Mouse (Mus musculus) neutrophil, adult 5-6 weeks (primary cell): ENCODE results near the gene Uimc1. TPM values are rescaled to one million over a fixed set of nuclear protein-coding genes. Genes with fewer than 3 reads are reported as not detected.
A peak's percentile ranks its signal among the peaks of the same experiment; 100 is the strongest.
"Not testable (repeated sequence)": the region's sequence is repeated elsewhere in the genome, so short reads cannot be mapped to it uniquely, and the experiment has no call there.

Experiments used
- ATAC-seq: fragments of 151-379, 151-347 bp; 2 replicates; pipeline ENCODE4 v1.8.0; 2017; ENCODE audit warnings: mild to moderate bottlenecking, moderate TSS enrichment; ENCODE audit not compliant: insufficient number of reproducible peaks, poor library complexity, low FRiP score, severe bottlenecking; ENCODE audit errors: extremely low read depth
- total RNA-seq: library from RNA; stranded (forward); fragments of 200-1000 nt; gene quantifications from 2 replicates; pipeline ENCODE4 v1.2.3, GENCODE M21; 2017

Gene Uimc1
- total RNA-seq: 88.2 and 112 TPM in 2 replicates

GRCm38 (mm10) chr13:55099726-55100478 lies at the start of gene Uimc1:
Uimc1 (minus strand) TSS chr13:55100300.
- ATAC-seq: peak; percentile 73

DNA sequence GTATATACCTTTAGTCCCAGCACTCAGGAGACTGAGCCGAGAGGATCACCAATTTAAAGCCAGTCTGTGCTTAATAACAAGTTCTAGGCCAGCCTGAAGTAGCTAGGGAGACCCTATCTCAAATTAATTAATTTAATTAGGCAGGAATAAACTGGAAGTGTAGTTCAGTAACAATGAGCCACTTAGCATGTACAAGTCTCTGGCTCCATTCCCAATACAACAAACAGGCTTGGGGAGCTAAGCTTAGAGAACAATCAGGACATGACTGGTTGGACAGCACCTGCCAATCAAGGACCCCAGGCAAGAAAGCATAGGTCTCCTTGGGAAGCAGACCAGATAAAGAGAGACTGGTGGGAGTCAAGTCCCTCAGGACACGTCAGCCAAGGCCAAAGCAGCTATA lies 40.2 kb upstream of the Uimc1 start:
- no peak for ATAC-seq

GRCm38 (mm10) chr13:55135382-55135781 lies 35.3 kb upstream of the Uimc1 start:
- ATAC-seq: no peak

DNA sequence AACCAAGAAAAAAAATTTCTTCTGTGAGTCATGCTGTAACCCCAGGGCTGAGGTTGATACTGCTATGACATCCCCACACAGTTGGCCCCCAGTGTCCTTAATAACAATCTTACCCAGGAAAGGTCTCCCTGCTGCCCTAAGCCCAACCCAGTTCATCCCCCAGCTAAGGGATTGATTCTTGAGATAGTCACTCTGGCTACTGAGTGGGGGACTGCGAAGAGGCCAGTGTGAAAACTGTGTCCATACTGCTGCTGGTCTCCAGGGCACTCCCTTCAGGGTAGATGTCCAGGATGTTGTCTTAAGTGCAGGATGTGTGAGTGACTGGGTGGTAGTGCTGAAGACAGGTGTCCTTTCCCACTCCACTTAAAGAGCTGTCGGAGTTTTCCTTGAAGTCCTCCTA lies 33.3 kb upstream of the Uimc1 start, which contains the start of gene Gm17617:
Gm17617 (minus strand) TSS at position 101 of the 400 bp plus-strand sequence.
- ATAC-seq: no peak

DNA sequence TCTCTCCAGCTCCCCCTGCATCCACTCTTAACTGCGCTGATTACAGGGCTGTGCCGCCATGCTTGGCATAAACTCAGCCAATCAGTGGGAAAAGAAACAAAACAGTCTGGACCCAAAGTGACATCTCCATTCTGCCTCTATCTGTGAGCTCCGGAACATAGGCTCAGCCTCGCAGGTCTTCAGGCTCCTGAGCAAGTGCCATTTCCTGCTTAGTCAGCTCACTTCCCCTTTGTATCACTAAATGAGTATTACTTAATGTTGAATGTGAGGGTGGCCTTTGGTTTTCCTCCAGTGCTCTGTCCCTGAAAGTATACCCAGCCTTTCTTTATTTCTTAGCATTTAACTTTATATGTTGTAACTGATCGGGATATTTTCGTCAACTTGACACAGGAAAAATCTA lies 24.8 kb upstream of the Uimc1 start:
- ATAC-seq: peak; percentile 60; the same call in 1 of the 2 replicates

GRCm38 (mm10) chr13:55114375-55114774 lies 14.3 kb upstream of the Uimc1 start:
- no peak for ATAC-seq

- no peak for ATAC-seq
Observed at GRCm38 (mm10) chr13:55107694-55108093, 7.6 kb upstream of the Uimc1 start.

DNA sequence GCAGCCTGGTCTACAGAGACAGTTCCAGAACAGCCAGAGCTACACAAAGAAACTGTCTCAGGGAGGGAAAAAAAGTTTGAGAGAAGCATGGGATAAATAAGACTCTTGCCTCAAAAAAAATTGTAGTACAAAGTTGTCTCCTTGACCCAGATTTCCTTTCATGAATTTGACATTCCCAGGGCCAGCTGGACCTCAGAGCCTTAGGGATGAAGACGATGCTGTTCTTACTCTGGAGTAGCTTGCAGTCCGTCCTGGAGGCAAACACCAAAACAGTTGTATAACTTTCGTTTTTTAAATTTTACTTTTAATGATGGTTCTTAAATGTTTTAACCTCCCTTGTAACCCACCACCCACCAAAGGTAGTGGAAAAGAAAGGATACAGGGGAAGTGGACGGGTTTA lies 7.0 kb upstream of the Uimc1 start:
- ATAC-seq: no peak

DNA sequence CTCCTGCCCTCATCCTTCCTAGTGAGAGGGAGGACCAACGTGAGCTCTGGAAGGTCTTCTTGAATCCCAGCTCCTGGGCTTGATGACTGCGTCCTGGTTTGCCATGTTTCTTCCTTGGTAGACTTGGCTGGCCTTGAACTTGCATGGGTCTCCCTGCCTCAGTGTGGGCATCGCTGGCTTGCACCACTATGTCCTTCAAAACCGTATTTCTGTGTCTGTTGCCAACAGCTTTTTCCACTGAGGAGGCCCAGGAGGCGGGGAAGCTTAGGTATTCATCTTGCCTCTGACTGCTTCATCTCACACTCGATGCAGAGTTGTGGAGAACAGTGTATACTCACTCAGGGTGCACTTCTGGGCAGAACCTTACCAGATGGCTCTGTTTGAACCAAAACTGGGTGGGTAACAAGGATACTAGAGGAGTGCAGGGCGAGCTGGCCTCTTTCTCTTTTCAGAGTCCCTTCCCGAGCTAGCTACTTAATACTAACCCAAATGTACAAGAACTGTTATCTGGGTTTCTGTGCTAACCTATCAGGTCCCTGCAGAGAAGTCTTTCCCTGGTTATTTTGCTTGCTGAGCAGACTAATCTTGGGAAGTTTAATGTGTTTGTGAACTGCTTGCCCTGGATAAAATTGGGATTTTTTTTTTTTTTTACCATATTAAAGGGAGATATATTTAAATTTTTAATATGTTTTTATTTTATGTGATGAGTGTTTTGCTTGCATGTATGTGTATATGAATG lies 6.0 kb upstream of the Uimc1 start:
- ATAC-seq: no peak

DNA sequence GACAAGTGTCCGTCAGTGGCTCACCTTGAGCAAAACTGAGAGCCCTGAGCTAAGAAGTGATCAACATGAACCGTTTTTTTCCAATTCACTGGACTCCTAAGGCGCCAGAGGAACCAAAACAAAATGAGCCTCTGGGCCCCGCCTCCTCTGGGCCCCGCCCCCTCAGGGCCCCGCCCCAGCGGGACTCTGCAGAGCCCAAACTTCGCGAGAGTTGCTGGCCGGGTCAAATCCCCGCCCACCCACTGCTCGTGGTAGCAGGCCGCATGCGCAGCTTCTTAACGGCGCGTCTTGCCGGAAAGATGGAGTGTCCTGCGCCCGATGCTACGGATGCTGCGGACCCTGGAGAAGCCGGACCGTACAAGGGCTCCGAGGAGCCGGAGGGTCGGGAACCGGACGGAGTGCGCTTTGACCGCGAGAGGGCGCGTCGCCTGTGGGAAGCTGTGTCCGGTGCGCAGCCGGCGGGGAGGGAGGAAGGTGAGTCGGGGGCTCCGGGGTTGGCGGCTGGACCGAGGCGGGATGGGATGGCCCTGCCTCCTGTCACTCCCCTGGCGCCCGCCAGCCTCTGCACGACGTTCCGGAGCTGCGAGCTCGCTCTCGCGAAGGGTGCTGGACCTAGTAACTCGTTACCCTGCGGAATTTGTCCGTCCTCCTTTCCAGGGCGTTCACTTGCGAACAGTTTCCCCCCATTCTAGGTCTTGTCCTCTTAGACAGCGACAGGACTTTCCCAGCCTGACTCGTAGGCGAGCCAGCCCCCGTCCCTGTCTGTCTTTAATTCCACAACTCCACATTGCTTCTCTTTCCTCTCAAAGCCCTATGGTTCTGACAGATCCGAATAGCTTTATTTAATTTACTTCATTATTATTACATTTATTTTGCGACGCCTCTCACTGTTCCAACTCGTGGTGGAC lies 5.2 kb upstream of the Uimc1 start, which contains the start of gene Zfp346:
Zfp346 (plus strand) TSS at position 267 of the 908 bp plus-strand sequence.
- ATAC-seq: peak; percentile 91

GRCm38 (mm10) chr13:55103351-55103750 lies 3.3 kb upstream of the Uimc1 start:
- no peak for ATAC-seq

- ATAC-seq: no peak
Observed at GRCm38 (mm10) chr13:55102366-55102765, 2.3 kb upstream of the Uimc1 start.

DNA sequence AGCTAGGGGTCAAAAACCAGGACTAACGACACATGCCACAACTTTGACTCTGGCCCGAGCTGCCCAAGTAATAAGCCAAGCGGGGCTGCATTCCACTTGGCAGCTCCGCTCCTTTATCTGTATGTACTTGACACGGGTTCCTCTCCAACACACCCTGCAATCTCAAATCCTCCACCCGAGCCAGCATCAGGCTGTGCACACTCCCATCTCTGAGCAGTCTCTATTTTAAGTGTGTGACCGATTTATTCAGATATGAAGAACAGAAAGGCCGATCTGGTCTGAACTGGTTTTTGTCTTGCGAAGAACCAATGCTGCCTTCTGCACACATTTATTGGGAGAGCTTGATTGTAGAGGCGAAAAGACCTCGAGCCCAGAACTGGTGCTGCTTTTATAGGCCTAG lies 1.5 kb upstream of the Uimc1 start:
- no peak for ATAC-seq

GRCm38 (mm10) chr13:55099066-55099725 lies 904 bp downstream of the Uimc1 start:
- peak; percentile 17; the same call in 1 of the 2 replicates for ATAC-seq

DNA sequence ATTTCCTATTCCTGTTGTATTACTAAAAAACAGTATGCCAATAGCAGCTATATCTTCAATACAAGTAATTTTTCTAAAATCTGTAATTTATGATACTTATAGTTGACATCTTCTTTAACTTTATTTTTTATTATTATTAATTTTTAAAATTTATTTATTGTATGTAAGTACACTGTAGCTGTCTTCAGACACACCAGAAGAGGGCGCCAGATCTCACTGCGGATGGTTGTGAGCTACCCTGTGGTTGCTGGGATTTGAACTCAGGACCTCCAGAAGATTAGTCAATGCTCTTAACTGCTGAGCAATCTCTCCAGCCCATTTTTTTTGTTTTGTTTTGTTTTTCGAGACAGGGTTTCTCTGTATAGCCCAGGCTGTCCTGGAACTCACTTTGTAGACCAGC lies 2.3 kb downstream of the Uimc1 start:
- ATAC-seq: not testable (repeated sequence)

DNA sequence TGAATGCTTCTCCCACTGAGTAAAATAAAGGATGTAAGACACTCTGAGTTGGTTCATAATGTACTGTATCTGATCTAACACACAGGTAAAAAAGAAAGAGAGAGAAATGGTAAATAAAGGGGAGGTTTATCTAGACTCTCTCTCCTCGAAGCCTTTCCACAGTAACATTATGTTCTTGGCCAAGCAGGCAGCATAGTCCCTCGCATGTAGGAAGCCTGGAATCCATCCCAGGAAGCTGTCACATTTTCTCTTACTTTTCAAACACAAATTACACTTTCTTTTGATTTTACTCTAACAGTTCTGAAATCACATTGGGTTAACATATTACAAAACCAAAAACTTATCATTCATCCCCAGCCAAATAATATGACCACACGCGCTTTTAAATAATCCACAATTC lies 7.5 kb downstream of the Uimc1 start:
- ATAC-seq: no peak

- ATAC-seq: no peak
Observed at GRCm38 (mm10) chr13:55075597-55075996, 24.5 kb downstream of the Uimc1 start.

DNA sequence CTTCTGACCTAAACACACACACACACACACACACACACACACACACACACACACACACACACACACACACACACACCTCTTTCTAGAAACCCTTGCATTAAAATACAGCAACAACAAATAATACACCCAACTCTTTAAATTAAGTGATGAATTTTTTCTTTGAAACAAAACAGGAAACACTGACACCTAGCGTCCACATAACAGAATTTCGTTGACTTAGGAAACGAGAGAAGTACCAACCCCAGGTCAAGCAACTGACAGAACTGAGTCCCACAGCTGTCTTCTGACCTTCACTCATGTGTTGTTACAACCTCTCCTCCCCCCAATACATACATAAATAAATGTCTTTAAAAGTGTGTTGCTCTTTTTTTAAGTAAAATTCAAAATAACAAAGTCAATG lies 28.8 kb downstream of the Uimc1 start:
- ATAC-seq: 0 out of 2 replicates have a peak, but pooled peaks have one; percentile 48

DNA sequence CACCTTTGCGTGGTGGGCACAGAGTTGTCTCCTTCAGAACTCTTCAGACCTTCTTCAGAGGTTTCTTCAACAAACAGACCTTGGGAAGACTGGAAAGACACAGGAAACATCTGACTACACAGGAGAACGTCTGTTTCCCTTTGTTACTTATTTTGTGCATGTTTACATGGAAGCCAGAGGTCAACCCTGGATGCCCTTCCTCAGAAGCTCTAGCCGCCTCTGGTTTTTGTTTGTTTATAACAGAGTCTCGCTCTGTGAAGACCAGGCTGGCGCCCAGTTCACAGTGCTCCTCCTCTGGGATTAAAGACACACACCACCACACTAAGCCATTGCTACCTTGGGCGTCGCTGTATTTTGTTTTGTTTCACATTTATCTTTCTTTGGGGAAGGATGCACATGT lies 30.4 kb downstream of the Uimc1 start:
- no peak for ATAC-seq
